Mouse (Mus musculus) thymus, adult 2 months (tissue): ENCODE results near the gene Ropn1l.

Experiments used
- CTCF ChIP-seq: fragments of 200-500 bp; IDR thresholded peaks from 2 replicates; pipeline ENCODE4 v1.5.1; 2012; ENCODE audit warnings: mild to moderate bottlenecking, control low read depth, low read length, moderate library complexity, borderline replicate concordance; ENCODE audit not compliant: control insufficient read depth, poor library complexity, insufficient read depth; ENCODE audit errors: extremely low read depth
- POLR2A ChIP-seq: fragments of 200-500 bp; IDR thresholded peaks from 2 replicates; pipeline ENCODE4 v1.6.1; 2012; ENCODE audit warnings: mild to moderate bottlenecking, low read length, control low read depth, moderate library complexity; ENCODE audit not compliant: control insufficient read depth, poor library complexity, insufficient read depth; ENCODE audit errors: extremely low read depth

- no peak for TF ChIP-seq CTCF
- no peak for TF ChIP-seq POLR2A
Observed at GRCm38 (mm10) chr15:31449772-31450171, 3.8 kb downstream of the Ropn1l start.
